Mouse (Mus musculus) 3134 (cell line): ENCODE data around the gene Gm20917.
"Not testable (repeated sequence)": the region's sequence is repeated elsewhere in the genome, so short reads cannot be mapped to it uniquely, and the experiment has no call there.

Experiments
- DNase-seq: peaks from one replicate; pipeline ENCODE4 v3.0.0-alpha.2; 2011; ENCODE audit warnings: low spot score; ENCODE audit not compliant: insufficient read length; ENCODE audit errors: extremely low read depth

Gm20917 gene

GRCm38 (mm10) chrY:79151022-79151421 lies at the start of gene Gm20917:
Gm20917 (minus strand) TSS chrY:79151122.
- DNase-seq: not testable (repeated sequence)
